Mouse (Mus musculus) frontal cortex, adult 2 months (tissue): ENCODE measurements around the gene Trim12a. TPM values are rescaled to one million over a fixed set of nuclear protein-coding genes. Genes with fewer than 3 reads are reported as not detected.
"Not testable (repeated sequence)": the region's sequence is repeated elsewhere in the genome, so short reads cannot be mapped to it uniquely, and the experiment has no call there.

ENCODE experiments used
- DNase-seq, 2 experiments: peaks; one replicate each; pipeline ENCODE4 v3.0.0; 2022; ENCODE audit warnings: low spot score in 1 of 2; ENCODE audit errors: extremely low spot score in 1 of 2
- polyA plus RNA-seq: library from polyadenylated mRNA; depleted of rRNA; stranded (reverse); fragments of >200 nt; gene quantifications from 2 replicates; pipeline ENCODE4 v1.2.3, GENCODE M21; 2012; rRNA removed

Trim12a gene
- 5.0 and 6.0 TPM in 2 replicates for polyA plus RNA-seq

GRCm38 (mm10) chr7:104315369-104316080 is at the start of gene Trim12a:
Gene Trim12a (minus strand): TSS chr7:104315466.
- not testable (repeated sequence) for DNase-seq

- DNase-seq: no peak
Measured at GRCm38 (mm10) chr7:104353600-104353967, 38.3 kb upstream of the Trim12a start.

- DNase-seq: peak in 1 of 2 experiments; percentile 7
Measured at GRCm38 (mm10) chr7:104352717-104353599, 37.7 kb upstream of the Trim12a start, which contains the start of gene Trim12c. Gene Trim12c (minus strand): TSS chr7:104353362.

GRCm38 (mm10) chr7:104348043-104348442 is 32.8 kb upstream of the Trim12a start:
- DNase-seq: not testable (repeated sequence)

- DNase-seq: not testable (repeated sequence)
Measured at GRCm38 (mm10) chr7:104340744-104341143, 25.5 kb upstream of the Trim12a start.

GRCm38 (mm10) chr7:104335547-104335946 is 20.3 kb upstream of the Trim12a start:
- not testable (repeated sequence) for DNase-seq

GRCm38 (mm10) chr7:104329171-104329570 is 13.9 kb upstream of the Trim12a start, which contains the start of gene Trim34b:
Gene Trim34b (plus strand): TSS chr7:104329471.
- DNase-seq: not testable (repeated sequence)

- no peak for DNase-seq
Measured at GRCm38 (mm10) chr7:104322028-104322427, 6.8 kb upstream of the Trim12a start.

GRCm38 (mm10) chr7:104314796-104315353 is 391 bp downstream of the Trim12a start:
- no peak for DNase-seq

GRCm38 (mm10) chr7:104291638-104292400 is 23.4 kb downstream of the Trim12a start:
- DNase-seq: no peak

- DNase-seq: no peak
Measured at GRCm38 (mm10) chr7:104290641-104291040, 24.6 kb downstream of the Trim12a start.

GRCm38 (mm10) chr7:104287576-104288443 is 27.5 kb downstream of the Trim12a start, which contains the start of gene Trim5:
Gene Trim5 (minus strand): TSS chr7:104288094.
- DNase-seq: not testable (repeated sequence)

- DNase-seq: not testable (repeated sequence)
Measured at GRCm38 (mm10) chr7:104279361-104279760, 35.9 kb downstream of the Trim12a start.

- not testable (repeated sequence) for DNase-seq
Measured at GRCm38 (mm10) chr7:104265335-104265734, 49.9 kb downstream of the Trim12a start.

GRCm38 (mm10) chr7:104260380-104260779 is 54.9 kb downstream of the Trim12a start:
- not testable (repeated sequence) for DNase-seq
